14 mouse cellular contexts compared by ENCODE assay signal in the genomic region with DNA sequence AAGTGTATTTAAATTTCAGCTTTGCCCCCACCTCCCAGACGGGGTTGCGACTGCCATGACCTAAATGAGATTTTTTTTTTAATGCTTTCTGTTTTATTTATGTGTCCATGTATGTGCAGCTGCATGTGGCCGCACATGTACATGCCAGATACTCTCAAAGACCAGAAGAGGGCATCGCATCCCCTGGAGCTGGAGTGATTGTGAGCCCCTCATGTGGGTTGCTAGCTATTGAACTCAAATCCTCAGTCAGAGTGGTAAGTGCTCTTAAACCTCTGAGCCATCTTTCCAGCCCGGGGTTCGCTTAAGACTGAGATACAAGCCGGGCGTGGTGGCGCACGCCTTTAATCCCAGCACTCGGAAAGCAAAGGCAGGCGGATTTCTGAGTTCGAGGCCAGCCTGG. TPM values are rescaled to one million over a fixed set of nuclear protein-coding genes. Genes with fewer than 3 reads are reported as not detected.
DNase-seq lines count a peak whose midpoint lies in the region; ATAC-seq and TF ChIP-seq lines count a peak whose summit lies in the region.
"Had no signal": no experiment of that assay in that cellular context is flagged by ENCODE, and none has a peak within 500 bp of the region (broad histone marks: within the 10 kb centered on the region; RNA-seq: fewer than 3 reads in every experiment).

No protein-coding gene starts in this region.

- no peaks in the 10 kb centered on the region for H3K27me3 ChIP-seq in hindbrain, postnatal 0 days (ENCODE audit: insufficient read depth, low read length)
- H3K27me3 ChIP-seq in hindbrain, embryonic 14.5 days (ENCODE audit: control insufficient read depth, insufficient read depth, low read length) = no peaks in the 10 kb centered on the region
- no peaks in the 10 kb centered on the region for H3K27me3 ChIP-seq in CH12.LX (replicated peaks)
- no peaks in the 10 kb centered on the region for H3K27me3 ChIP-seq in embryonic facial prominence, embryonic 11.5 days (ENCODE audit: control insufficient read depth, insufficient read depth, low read length)
- H3K27me3 ChIP-seq: limb, embryonic 15.5 days had no signal

- no peak overlapping the region for H3K27ac ChIP-seq in hindbrain, postnatal 0 days
- H3K27ac ChIP-seq in hindbrain, embryonic 14.5 days = no peak overlapping the region
- no peak overlapping the region for H3K27ac ChIP-seq in CH12.LX (ENCODE audit: insufficient read depth, low read depth)
- H3K27ac ChIP-seq in embryonic facial prominence, embryonic 11.5 days (replicated peaks; ENCODE audit: low read depth, low read length) = no peak overlapping the region
- H3K27ac ChIP-seq: limb, embryonic 15.5 days had no signal

- no peak overlapping the region for H3K4me2 ChIP-seq in hindbrain, postnatal 0 days (ENCODE audit: low read depth, low read length)
- H3K4me2 ChIP-seq in hindbrain, embryonic 14.5 days (replicated peaks) = no peak overlapping the region
- H3K4me2 ChIP-seq in CH12.LX (ENCODE audit: insufficient read depth, low read depth, poor library complexity, severe bottlenecking) = no peak overlapping the region
- no peak overlapping the region for H3K4me2 ChIP-seq in embryonic facial prominence, embryonic 11.5 days (ENCODE audit: low read depth, low read length)
- H3K4me2 ChIP-seq: limb, embryonic 15.5 days had no signal

- TF ChIP-seq EP300 in CH12.LX (IDR thresholded peaks at IDR 0.05; ENCODE audit: low read length) = no peak

- H3K4me1 ChIP-seq in hindbrain, postnatal 0 days (ENCODE audit: insufficient read depth, low read length) = no peaks in the 10 kb centered on the region
- H3K4me1 ChIP-seq in hindbrain, embryonic 14.5 days (replicated peaks; ENCODE audit: control insufficient read depth, insufficient read depth, low read length) = no peaks in the 10 kb centered on the region
- H3K4me1 ChIP-seq in CH12.LX (ENCODE audit: control insufficient read depth in 1 of 2, insufficient read depth in 2 of 2) = peaks cover 4% of the 10 kb centered on the region in 2 experiments; a peak in 2 of 4 replicates
- no peaks in the 10 kb centered on the region for H3K4me1 ChIP-seq in embryonic facial prominence, embryonic 11.5 days (ENCODE audit: control insufficient read depth, insufficient read depth, low read length)
- H3K4me1 ChIP-seq: limb, embryonic 15.5 days had no signal

- no peak overlapping the region for H3K9ac ChIP-seq in hindbrain, postnatal 0 days (replicated peaks; ENCODE audit: low read length)
- no peak overlapping the region for H3K9ac ChIP-seq in hindbrain, embryonic 14.5 days
- no peak overlapping the region for H3K9ac ChIP-seq in CH12.LX (ENCODE audit: insufficient read depth, low read depth)
- no peak overlapping the region for H3K9ac ChIP-seq in embryonic facial prominence, embryonic 11.5 days (replicated peaks; ENCODE audit: low read length)
- H3K9ac ChIP-seq: limb, embryonic 15.5 days had no signal

- no peak for TF ChIP-seq POLR2A in CH12.LX (IDR thresholded peaks at IDR 0.05; ENCODE audit: low read depth, low read length)

- H3K9me3 ChIP-seq in hindbrain, postnatal 0 days (ENCODE audit: low read length) = no peaks in the 10 kb centered on the region
- H3K9me3 ChIP-seq in hindbrain, embryonic 14.5 days (ENCODE audit: control insufficient read depth, low read length) = no peaks in the 10 kb centered on the region
- no peaks in the 10 kb centered on the region for H3K9me3 ChIP-seq in CH12.LX (replicated peaks; ENCODE audit: low read length)
- H3K9me3 ChIP-seq in embryonic facial prominence, embryonic 11.5 days (replicated peaks; ENCODE audit: control insufficient read depth, low read length) = no peaks in the 10 kb centered on the region
- H3K9me3 ChIP-seq: G1E; limb, embryonic 15.5 days had no signal

- peak; percentile 30 for DNase-seq in hindbrain, postnatal 0 days (ENCODE audit: low spot score)
- no peak for DNase-seq in hindbrain, embryonic 14.5 days (ENCODE audit: low spot score)
- DNase-seq in CH12.LX (ENCODE audit: extremely low read depth) (peak; percentile 25), ES-CJ7 (ENCODE audit: low read depth, low spot score) (peak; percentile 87)
- DNase-seq in embryonic facial prominence, embryonic 11.5 days (ENCODE audit: low spot score) = peak; percentile 52
- no peak for DNase-seq in cerebellum, adult 9-10 months
- no peak for DNase-seq in cerebellum, postnatal 14 days
- DNase-seq: kidney, postnatal 25 days; lung, postnatal 14 days; thymus, adult 18-20 months had no signal

- no peak; the same call in 1 of the 2 replicates for TF ChIP-seq RAD21 in CH12.LX (IDR thresholded peaks at IDR 0.05; ENCODE audit: low read depth, low read length)

- no peaks in the 10 kb centered on the region for H3K79me2 ChIP-seq in CH12.LX (replicated peaks; ENCODE audit: control insufficient read depth, extremely low read depth, insufficient read depth, poor library complexity, severe bottlenecking)

- H3K36me3 ChIP-seq in hindbrain, postnatal 0 days (ENCODE audit: insufficient read depth, low read length) = no peaks in the 10 kb centered on the region
- no peaks in the 10 kb centered on the region for H3K36me3 ChIP-seq in hindbrain, embryonic 14.5 days (replicated peaks; ENCODE audit: control insufficient read depth, insufficient read depth)
- no peaks in the 10 kb centered on the region for H3K36me3 ChIP-seq in CH12.LX (replicated peaks in 1 of 2; ENCODE audit: control insufficient read depth in 1 of 2, insufficient read depth in 1 of 2, low read length in 1 of 2)
- H3K36me3 ChIP-seq in embryonic facial prominence, embryonic 11.5 days (replicated peaks; ENCODE audit: control insufficient read depth, insufficient read depth, low read depth, low read length) = no peaks in the 10 kb centered on the region
- H3K36me3 ChIP-seq: limb, embryonic 15.5 days had no signal

- peak; percentile 48 for TF ChIP-seq CTCF in hindbrain, postnatal 0 days (IDR thresholded peaks at IDR 0.05; ENCODE audit: low read depth)
- peak in 1 of 2 experiments; percentile 49; a peak in 2 of 4 replicates for TF ChIP-seq CTCF in CH12.LX (conservative IDR thresholded peaks at IDR 0.05 in 1 of 2, IDR thresholded peaks at IDR 0.05 in 1 of 2; ENCODE audit: low read depth in 2 of 2, low read length in 2 of 2)

- no peak overlapping the region for H3K4me3 ChIP-seq in hindbrain, postnatal 0 days (ENCODE audit: low read length)
- H3K4me3 ChIP-seq in hindbrain, embryonic 14.5 days (replicated peaks; ENCODE audit: low read length) = no peak overlapping the region
- no peak overlapping the region for H3K4me3 ChIP-seq in CH12.LX (replicated peaks in 1 of 3; ENCODE audit: low read depth in 2 of 3, low read length in 2 of 3, poor library complexity in 1 of 3)
- no peak overlapping the region for H3K4me3 ChIP-seq in embryonic facial prominence, embryonic 11.5 days (ENCODE audit: low read depth, low read length)
- H3K4me3 ChIP-seq: limb, embryonic 15.5 days; myocyte had no signal

- in situ Hi-C loops in CH12.LX (cut with MboI; ENCODE audit: low pct_ligation_motif_present, low pct_unique_long_range_greater_than_20kb, low sequenced_read_pairs) = loop anchor here (5.0 to 25.0 kb wide), 3 partner anchors 100 to 285 kb away; a partner anchor contains a TSS

- no peak for ATAC-seq in hindbrain, postnatal 0 days
- no peak for ATAC-seq in hindbrain, embryonic 14.5 days (ENCODE audit: low FRiP score)
- ATAC-seq in embryonic facial prominence, embryonic 11.5 days (replicated peaks; ENCODE audit: insufficient number of reproducible peaks, low FRiP score, low TSS enrichment, low read depth) = no peak
- ATAC-seq in erythroid progenitor cell, adult 5-6 weeks (replicated peaks; ENCODE audit: low FRiP score, poor library complexity, severe bottlenecking) = no peak

- dilution Hi-C loops in CH12.LX (cut with MboI; ENCODE audit: extremely low pct_ligation_motif_present, extremely low pct_unique_long_range_greater_than_20kb, low sequenced_read_pairs) = no loop called here

- WGBS in hindbrain, postnatal 0 days = 61% methylated on average over 13 of the region's 13 CpGs
- 62% methylated on average over 13 of the region's 13 CpGs for WGBS in hindbrain, embryonic 14.5 days
- 56% methylated on average over 13 of the region's 13 CpGs for WGBS in embryonic facial prominence, embryonic 11.5 days

TF ChIP-seq in CH12.LX, 34 proteins besides CTCF, POLR2A, EP300 and RAD21:
- TF ChIP-seq SMC3 (IDR thresholded peaks at IDR 0.05; ENCODE audit: low read depth, low read length) (0 out of 2 replicates have a peak, but pooled peaks have one; percentile 17), SIN3A (IDR thresholded peaks at IDR 0.05; ENCODE audit: low read length) (no peak)

RNA-seq across cellular contexts. Expression of a gene that starts 46.9 kb away (rescaled TPM):
- 497 and 567 TPM in 2 replicates for total RNA-seq in hindbrain, postnatal 0 days (2014; rRNA removed)
- polyA plus RNA-seq in hindbrain, postnatal 0 days (2015; fragmentation: Nextera tagmentation; extraction: Ambion mirVana) = 193 and 195 TPM in 2 replicates
- 180 and 204 TPM in 2 replicates for polyA plus RNA-seq in hindbrain, embryonic 14.5 days (2014; fragmentation: Nextera tagmentation; extraction: Ambion mirVana)
- 7.1 and 20.9 TPM in 2 replicates for total RNA-seq in CH12.LX (2012; rRNA removed)
- 3.9 and 4.3 TPM in 2 replicates for total RNA-seq in CH12.LX (2014; rRNA removed)
- polyA plus RNA-seq in CH12.LX (2012; ENCODE audit: insufficient read length, low read depth) = 10.3 and 12.2 TPM in 2 replicates
- polyA plus RNA-seq in embryonic facial prominence, embryonic 11.5 days (2014; fragmentation: Nextera tagmentation; extraction: Ambion mirVana) = 26.1 and 33.1 TPM in 2 replicates
- total RNA-seq in erythroid progenitor cell, adult 5-6 weeks (2015; ENCODE audit: low replicate concordance) = not detected in 2 replicates
- total RNA-seq in erythroid progenitor cell, adult 5-6 weeks (2017; ENCODE audit: low replicate concordance) = 0.90 and 1.2 TPM in 2 replicates

Comparison
In these comparisons a context has a peak if more than half of its experiments do, and no peak if none do; other contexts are left out.
1. DNase-seq: peak in hindbrain, postnatal 0 days (single experiment), CH12.LX (single experiment), ES-CJ7 (single experiment) and embryonic facial prominence, embryonic 11.5 days (single experiment); none in hindbrain, embryonic 14.5 days (single experiment), cerebellum, adult 9-10 months (single experiment) and cerebellum, postnatal 14 days (0 of 2).